9 mouse cellular contexts compared by ENCODE assay signal in the genomic region with DNA sequence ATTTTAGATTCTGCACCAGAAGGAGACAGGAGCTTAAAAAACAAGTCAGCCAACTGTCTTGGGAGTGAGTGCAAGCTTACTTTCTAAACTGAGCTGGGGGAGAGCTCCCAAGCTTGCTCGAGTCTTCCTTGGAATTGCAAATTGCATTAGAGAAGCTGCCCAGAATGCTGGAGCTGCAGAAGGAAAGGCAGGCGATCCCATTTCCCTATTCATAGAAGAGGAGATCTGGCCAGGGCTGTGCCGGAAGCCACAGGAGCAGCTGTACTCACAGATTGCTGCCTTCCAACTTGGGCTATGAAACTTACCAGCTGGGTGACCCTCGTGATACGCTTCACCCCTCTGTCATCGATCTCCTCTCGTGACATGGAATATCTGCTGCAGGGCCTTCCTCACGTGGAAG.
A peak's percentile ranks its signal among the peaks of the same experiment; 100 is the strongest.
DNase-seq lines count a peak whose midpoint lies in the region; ATAC-seq and TF ChIP-seq lines count a peak whose summit lies in the region.
"Had no signal": no experiment of that assay in that cellular context is flagged by ENCODE, and none has a peak within 500 bp of the region (broad histone marks: within the 10 kb centered on the region; RNA-seq: fewer than 3 reads in every experiment).

No protein-coding gene starts in this region.

- DNase-seq in brain, embryonic 18.5 days (ENCODE audit: low read depth, low spot score), result peak; percentile 56
- DNase-seq in gastrocnemius, adult 2 months, result peak; percentile 29
- peak; percentile 73 for DNase-seq in telencephalon, adult 2 months (ENCODE audit: low read depth, low spot score)
- DNase-seq in urinary bladder, postnatal 25 days (ENCODE audit: low spot score), result no peak
- DNase-seq in thymus, postnatal 4 days, result no peak

- intact Hi-C loops in gastrocnemius, adult 2 months (cut with DNase I), result no loop called here

- no peak for TF ChIP-seq CTCF in gastrocnemius, adult 2 months (IDR thresholded peaks at IDR 0.05)

- H3K27ac ChIP-seq in gastrocnemius, adult 2 months, result peak overlapping the region; percentile 35; the same call in 1 of the 2 replicates
- peak overlapping the region; percentile 67 for H3K27ac ChIP-seq in kidney, embryonic 15.5 days
- no peak overlapping the region for H3K27ac ChIP-seq in liver, embryonic 12.5 days
- H3K27ac ChIP-seq: hindbrain, embryonic 15.5 days; neural tube, embryonic 12.5 days had no signal

- H3K9me3 ChIP-seq in kidney, embryonic 15.5 days (replicated peaks), result no peaks in the 10 kb centered on the region
- H3K9me3 ChIP-seq in liver, embryonic 12.5 days (replicated peaks), result no peaks in the 10 kb centered on the region
- H3K9me3 ChIP-seq: hindbrain, embryonic 15.5 days; neural tube, embryonic 12.5 days had no signal

- H3K27me3 ChIP-seq in kidney, embryonic 15.5 days, result no peaks in the 10 kb centered on the region
- H3K27me3 ChIP-seq in liver, embryonic 12.5 days (replicated peaks), result no peaks in the 10 kb centered on the region
- H3K27me3 ChIP-seq: hindbrain, embryonic 15.5 days; neural tube, embryonic 12.5 days had no signal

- H3K9ac ChIP-seq in kidney, embryonic 15.5 days, result no peak overlapping the region
- H3K9ac ChIP-seq in liver, embryonic 12.5 days, result no peak overlapping the region
- H3K9ac ChIP-seq: hindbrain, embryonic 15.5 days; neural tube, embryonic 12.5 days had no signal

- no peaks in the 10 kb centered on the region for H3K36me3 ChIP-seq in kidney, embryonic 15.5 days
- no peaks in the 10 kb centered on the region for H3K36me3 ChIP-seq in liver, embryonic 12.5 days
- H3K36me3 ChIP-seq: hindbrain, embryonic 15.5 days; neural tube, embryonic 12.5 days had no signal

- ATAC-seq in kidney, embryonic 15.5 days (replicated peaks; ENCODE audit: low FRiP score), result peak; percentile 73
- ATAC-seq in liver, embryonic 12.5 days, result 0 out of 2 replicates have a peak, but pooled peaks have one; percentile 32

- 20% methylated on average over 8 of the region's 8 CpGs for WGBS in kidney, embryonic 15.5 days
- 19% methylated on average over 8 of the region's 8 CpGs for WGBS in liver, embryonic 12.5 days (ENCODE audit: insufficient replicate concordance)

- peaks cover 35% of the 10 kb centered on the region for H3K4me1 ChIP-seq in kidney, embryonic 15.5 days
- H3K4me1 ChIP-seq in liver, embryonic 12.5 days, result peaks cover 23% of the 10 kb centered on the region
- H3K4me1 ChIP-seq: hindbrain, embryonic 15.5 days had no signal

- H3K4me3 ChIP-seq in gastrocnemius, adult 2 months, result no peak overlapping the region
- H3K4me3 ChIP-seq in kidney, embryonic 15.5 days (replicated peaks), result no peak overlapping the region
- H3K4me3 ChIP-seq in liver, embryonic 12.5 days, result no peak overlapping the region
- H3K4me3 ChIP-seq: hindbrain, embryonic 15.5 days; neural tube, embryonic 12.5 days had no signal

- no peak overlapping the region for H3K4me2 ChIP-seq in kidney, embryonic 15.5 days
- H3K4me2 ChIP-seq in liver, embryonic 12.5 days, result no peak overlapping the region
- H3K4me2 ChIP-seq: hindbrain, embryonic 15.5 days; neural tube, embryonic 12.5 days had no signal

Comparison
In these comparisons a context has a peak if more than half of its experiments do, and no peak if none do; other contexts are left out.
1. DNase-seq: peak in brain, embryonic 18.5 days (single experiment), gastrocnemius, adult 2 months (single experiment) and telencephalon, adult 2 months (single experiment); none in urinary bladder, postnatal 25 days (single experiment) and thymus, postnatal 4 days (single experiment).